Mouse (Mus musculus) forebrain, embryonic 16.5 days (tissue): ENCODE measurements around the gene Ugt1a10. TPM values are rescaled to one million over a fixed set of nuclear protein-coding genes. Genes with fewer than 3 reads are reported as not detected.

ENCODE experiments used
- ATAC-seq: fragments of 200-750 bp; cut with Nextera tagmentation; 2 replicates; pipeline ENCODE4 v1.8.0; 2017; ENCODE audit warnings: mild to moderate bottlenecking, moderate library complexity
- H3K27ac ChIP-seq: fragments of 300-500 bp; sonication (generic); 2 replicates; pipeline ENCODE4 v1.5.1; 2014; ENCODE audit warnings: low read length, control low read depth
- H3K27me3 ChIP-seq: fragments of 300-500 bp; sonication (generic); replicated peaks from 2 replicates; pipeline ENCODE4 v1.6.1; 2014; ENCODE audit warnings: low read length; ENCODE audit not compliant: control insufficient read depth, insufficient read depth
- H3K36me3 ChIP-seq: fragments of 300-500 bp; sonication (generic); 2 replicates; pipeline ENCODE4 v1.6.1; 2014; ENCODE audit not compliant: control insufficient read depth, insufficient read depth
- H3K4me1 ChIP-seq: fragments of 300-500 bp; sonication (generic); replicated peaks from 2 replicates; pipeline ENCODE4 v1.6.1; 2014; ENCODE audit warnings: low read length; ENCODE audit not compliant: control insufficient read depth, insufficient read depth
- H3K4me2 ChIP-seq: fragments of 300-500 bp; sonication (generic); 2 replicates; pipeline ENCODE4 v1.6.1; 2014; ENCODE audit warnings: mild to moderate bottlenecking, low read length, control low read depth
- H3K4me3 ChIP-seq: fragments of 300-500 bp; sonication (generic); replicated peaks from 2 replicates; pipeline ENCODE4 v1.5.1; 2014; ENCODE audit warnings: mild to moderate bottlenecking, low read length, control low read depth
- H3K9ac ChIP-seq: fragments of 300-500 bp; sonication (generic); replicated peaks from 2 replicates; pipeline ENCODE4 v1.6.1; 2014; ENCODE audit warnings: low read depth, low read length, control low read depth
- H3K9me3 ChIP-seq: fragments of 300-500 bp; sonication (generic); 2 replicates; pipeline ENCODE4 v1.6.1; 2016; ENCODE audit warnings: low read length; ENCODE audit not compliant: control insufficient read depth
- WGBS: fragments of 180-500 bp; shearing (Covaris S2); extraction: QIAGEN DNeasy Blood & Tissue Kit; methylation state at CpG from one replicate; pipeline ENCODE4 v1.1.7; 2014; 5-methylcytosine and 5-hydroxymethylcytosine counted together
- polyA plus RNA-seq: library from polyadenylated mRNA; unstranded; fragments of >200 nt; fragmentation: Nextera tagmentation; extraction: Ambion mirVana; gene quantifications from 2 replicates; pipeline ENCODE4 v1.2.1, GENCODE M21; 2015

The Ugt1a10 gene
- polyA plus RNA-seq, 1 experiment from 2014 or later, result not detected

DNA sequence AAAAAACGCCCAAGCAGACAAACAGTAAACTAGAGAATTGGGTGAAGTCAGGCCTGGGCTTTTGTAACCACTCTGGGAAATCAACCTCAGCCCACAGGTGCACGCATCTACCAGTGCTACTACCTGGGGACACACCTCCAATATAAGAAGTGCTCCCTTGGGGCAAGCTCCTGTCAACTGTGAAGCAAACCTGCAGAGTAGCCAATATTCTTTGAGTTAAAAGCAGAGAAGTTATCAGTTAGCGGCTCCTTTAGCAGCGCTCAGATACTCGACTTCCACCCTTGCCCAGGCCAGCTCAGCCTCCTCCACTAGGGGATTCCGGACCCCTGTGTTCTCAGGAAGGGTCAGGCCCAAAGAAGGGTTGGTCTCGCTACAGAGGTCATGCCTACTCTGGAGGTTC is 206.5 kb downstream of the Ugt1a10 start:
- H3K9ac ChIP-seq, result no peak overlapping the region
- no peaks in the 10 kb centered on the region for H3K4me1 ChIP-seq
- 0 out of 2 replicates have a peak, but pooled peaks cover 3% of the 10 kb centered on the region for H3K9me3 ChIP-seq
- H3K27me3 ChIP-seq, result no peaks in the 10 kb centered on the region
- 89% methylated on average over 7 of the region's 7 CpGs for WGBS
- ATAC-seq, result no peak
- H3K36me3 ChIP-seq, result peaks cover 63% of the 10 kb centered on the region
- no peak overlapping the region for H3K4me2 ChIP-seq
- H3K4me3 ChIP-seq, result no peak overlapping the region
- no peak overlapping the region for H3K27ac ChIP-seq

DNA sequence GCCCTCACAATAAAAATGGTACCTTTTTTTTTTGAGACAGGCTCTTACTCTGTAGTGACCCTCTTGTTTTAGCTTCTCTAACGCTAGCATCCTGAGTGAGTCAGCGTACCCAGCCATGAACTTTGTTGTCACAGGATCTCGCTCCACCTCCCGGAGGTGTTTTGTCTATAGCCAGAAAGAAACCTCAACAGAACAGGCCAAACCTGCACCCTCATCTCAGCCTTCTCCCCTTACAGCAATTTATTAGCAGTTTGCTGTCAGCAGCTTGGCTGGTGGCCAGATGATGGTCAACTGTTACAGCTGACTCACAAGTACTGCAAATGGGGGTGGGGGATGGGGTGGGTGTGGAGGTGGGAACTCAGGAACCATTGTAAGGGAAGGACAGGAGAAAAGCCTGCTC is 207.1 kb downstream of the Ugt1a10 start:
- ATAC-seq, result no peak
- WGBS, result 82% methylated on average over 4 of the region's 4 CpGs

GRCm38 (mm10) chr1:88262961-88263360 is 207.8 kb downstream of the Ugt1a10 start:
- no peak overlapping the region for H3K4me3 ChIP-seq
- no peaks in the 10 kb centered on the region for H3K27me3 ChIP-seq
- H3K9ac ChIP-seq, result no peak overlapping the region
- 78% methylated on average over 6 of the region's 6 CpGs for WGBS
- ATAC-seq, result no peak
- no peaks in the 10 kb centered on the region for H3K4me1 ChIP-seq
- H3K9me3 ChIP-seq, result no peaks in the 10 kb centered on the region
- H3K4me2 ChIP-seq, result no peak overlapping the region
- peaks cover 76% of the 10 kb centered on the region for H3K36me3 ChIP-seq
- no peak overlapping the region for H3K27ac ChIP-seq

More for the DNA sequence above, 207.1 kb downstream of the Ugt1a10 start:
- Histone ChIP-seq H3K27me3 (no peaks in the 10 kb centered on the region), H3K9me3 (no peaks in the 10 kb centered on the region), H3K27ac (no peak overlapping the region), H3K4me3 (no peak overlapping the region), H3K36me3 (peaks cover 69% of the 10 kb centered on the region), H3K4me2 (no peak overlapping the region), H3K4me1 (no peaks in the 10 kb centered on the region), H3K9ac (no peak overlapping the region)

- Histone ChIP-seq H3K9ac (no peak overlapping the region), H3K4me3 (no peak overlapping the region), H3K36me3 (peaks cover 84% of the 10 kb centered on the region), H3K27me3 (no peaks in the 10 kb centered on the region), H3K4me2 (no peak overlapping the region), H3K4me1 (no peaks in the 10 kb centered on the region), H3K9me3 (no peaks in the 10 kb centered on the region), H3K27ac (no peak overlapping the region)
- 90% methylated on average over 5 of the region's 5 CpGs for WGBS
- no peak for ATAC-seq
Observed at GRCm38 (mm10) chr1:88263778-88264177, 208.6 kb downstream of the Ugt1a10 start.

GRCm38 (mm10) chr1:88264237-88264868 is 209.2 kb downstream of the Ugt1a10 start:
- ATAC-seq, result no peak

DNA sequence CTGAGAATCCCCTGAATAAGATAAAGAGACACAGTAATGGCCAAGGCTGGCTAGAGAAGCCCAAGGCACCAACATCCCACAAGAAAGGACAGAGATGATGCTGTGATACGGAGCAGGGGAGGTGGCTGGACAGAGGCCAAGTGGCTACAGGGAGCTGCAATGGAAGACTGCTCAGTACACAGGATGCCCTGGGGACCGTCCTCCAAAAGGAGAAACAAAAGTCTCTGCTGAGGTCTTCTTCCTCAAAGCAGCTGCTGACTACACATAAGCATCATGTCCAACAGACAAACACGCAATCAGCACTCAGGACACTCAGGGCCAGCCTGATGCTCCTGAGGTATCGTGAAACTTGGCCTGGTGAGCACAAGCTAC is 209.7 kb downstream of the Ugt1a10 start:
- H3K27me3 ChIP-seq, result no peaks in the 10 kb centered on the region
- no peak overlapping the region for H3K4me2 ChIP-seq
- no peak for ATAC-seq
- H3K4me1 ChIP-seq, result no peaks in the 10 kb centered on the region
- WGBS, result 80% methylated on average over 4 of the region's 4 CpGs
- peaks cover 95% of the 10 kb centered on the region for H3K36me3 ChIP-seq
- H3K9ac ChIP-seq, result no peak overlapping the region
- H3K27ac ChIP-seq, result no peak overlapping the region
- no peak overlapping the region for H3K4me3 ChIP-seq
- no peaks in the 10 kb centered on the region for H3K9me3 ChIP-seq

More at GRCm38 (mm10) chr1:88264237-88264868, 209.2 kb downstream of the Ugt1a10 start:
- no peaks in the 10 kb centered on the region for H3K9me3 ChIP-seq
- peaks cover 90% of the 10 kb centered on the region for H3K36me3 ChIP-seq
- no peak overlapping the region for H3K9ac ChIP-seq
- no peak overlapping the region for H3K27ac ChIP-seq
- WGBS, result 90% methylated on average over 7 of the region's 7 CpGs
- no peaks in the 10 kb centered on the region for H3K27me3 ChIP-seq
- H3K4me1 ChIP-seq, result no peaks in the 10 kb centered on the region
- no peak overlapping the region for H3K4me3 ChIP-seq
- H3K4me2 ChIP-seq, result no peak overlapping the region

DNA sequence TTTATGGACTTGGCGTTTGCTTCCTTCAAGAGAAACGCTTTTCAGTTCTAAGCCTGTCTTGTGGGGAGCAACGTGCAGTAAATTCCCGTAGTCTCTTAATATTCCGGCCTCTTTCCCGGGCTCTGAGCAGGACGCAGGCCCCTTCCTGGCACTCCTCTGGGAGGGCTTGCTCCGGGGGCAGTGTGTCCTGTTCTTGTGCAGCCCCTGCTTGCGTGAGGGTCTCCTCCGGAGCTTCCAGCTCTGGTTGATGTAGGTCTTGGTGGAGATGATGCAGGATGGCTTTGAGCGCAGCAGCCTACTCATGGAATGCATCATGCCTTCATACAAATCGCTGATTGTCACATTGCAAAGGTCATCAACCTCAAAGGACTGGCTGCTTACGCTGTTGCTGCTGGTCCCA is 210.9 kb downstream of the Ugt1a10 start:
- Histone ChIP-seq H3K4me1 (no peaks in the 10 kb centered on the region), H3K36me3 (peaks cover 90% of the 10 kb centered on the region), H3K27me3 (no peaks in the 10 kb centered on the region), H3K4me3 (no peak overlapping the region), H3K4me2 (no peak overlapping the region), H3K9ac (no peak overlapping the region), H3K9me3 (no peaks in the 10 kb centered on the region), H3K27ac (no peak overlapping the region)
- ATAC-seq, result no peak
- 92% methylated on average over 13 of the region's 13 CpGs for WGBS

DNA sequence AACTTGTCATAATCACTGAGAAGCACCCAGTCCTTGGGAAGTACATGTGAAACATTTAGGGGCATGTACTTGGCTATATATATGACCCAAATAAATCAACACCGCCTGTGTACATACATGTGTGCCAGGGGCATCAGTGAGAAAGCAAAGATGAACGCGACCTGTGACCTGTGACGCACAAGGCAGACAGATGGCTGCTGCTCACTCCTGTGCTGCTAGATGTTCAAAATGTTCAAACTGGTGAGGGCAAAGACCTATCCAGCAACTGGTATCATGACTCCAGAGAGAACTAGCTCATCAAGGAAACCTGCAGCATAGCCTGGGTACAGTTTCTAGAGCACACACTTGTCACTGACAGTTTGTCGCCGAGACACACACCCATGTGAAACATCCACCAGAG is 212.3 kb downstream of the Ugt1a10 start:
- WGBS, result 95% methylated on average over 6 of the region's 6 CpGs
- Histone ChIP-seq H3K27me3 (no peaks in the 10 kb centered on the region), H3K4me2 (no peak overlapping the region), H3K4me1 (no peaks in the 10 kb centered on the region), H3K36me3 (peaks cover 76% of the 10 kb centered on the region), H3K9ac (no peak overlapping the region), H3K9me3 (no peaks in the 10 kb centered on the region), H3K4me3 (no peak overlapping the region), H3K27ac (no peak overlapping the region)
- no peak for ATAC-seq

DNA sequence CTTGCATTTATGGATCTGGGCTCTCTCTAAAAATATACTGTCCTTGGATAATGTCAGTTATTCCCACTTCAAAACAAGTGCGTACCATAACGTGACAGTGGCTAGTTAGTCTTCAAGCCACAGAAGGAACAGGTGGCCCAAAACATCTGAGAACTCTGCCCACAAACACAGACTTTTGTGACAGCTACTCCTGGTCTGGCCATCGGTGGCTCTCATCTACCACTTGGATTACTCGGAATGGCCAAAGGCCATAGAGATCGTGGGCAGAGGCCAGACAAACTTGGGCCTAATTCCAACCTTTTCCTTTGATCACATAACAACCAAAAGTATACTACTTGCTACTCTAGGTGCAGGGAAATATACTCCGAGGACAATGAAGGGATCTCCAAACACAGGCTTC is 212.9 kb downstream of the Ugt1a10 start:
- H3K36me3 ChIP-seq, result peaks cover 70% of the 10 kb centered on the region

More for the DNA sequence above, 212.9 kb downstream of the Ugt1a10 start:
- no peak for ATAC-seq
- Histone ChIP-seq H3K9ac (no peak overlapping the region), H3K4me2 (no peak overlapping the region), H3K27ac (no peak overlapping the region), H3K4me3 (no peak overlapping the region), H3K27me3 (no peaks in the 10 kb centered on the region), H3K4me1 (no peaks in the 10 kb centered on the region), H3K9me3 (no peaks in the 10 kb centered on the region)
- WGBS, result 88% methylated on average over 6 of the region's 6 CpGs
